Mouse (Mus musculus) cerebellum, adult 2 months (tissue): ENCODE results near the gene Capzb. TPM values are rescaled to one million over a fixed set of nuclear protein-coding genes. Genes with fewer than 3 reads are reported as not detected.

Source experiments
- DNase-seq, 2 experiments: peaks; one replicate each; pipeline ENCODE4 v3.0.0; 2021
- H3K27ac ChIP-seq: fragments of 200-500 bp; 2 replicates; pipeline ENCODE4 v1.5.1; 2012; ENCODE audit warnings: low read length, control low read depth, inconsistent platforms; ENCODE audit not compliant: insufficient read depth
- H3K27me3 ChIP-seq: fragments of 200-500 bp; 2 replicates; pipeline ENCODE4 v1.6.1; 2012; ENCODE audit warnings: inconsistent platforms, mild to moderate bottlenecking, low read length, moderate library complexity; ENCODE audit not compliant: control insufficient read depth, insufficient read depth
- H3K4me1 ChIP-seq: fragments of 200-500 bp; 2 replicates; pipeline ENCODE4 v1.6.1; 2011; ENCODE audit warnings: low read length; ENCODE audit not compliant: control insufficient read depth, insufficient read depth
- H3K4me3 ChIP-seq: fragments of 200-500 bp; replicated peaks from 2 replicates; pipeline ENCODE3; 2011; ENCODE audit warnings: mild to moderate bottlenecking, low read depth, low read length, control low read depth; ENCODE audit not compliant: insufficient read depth
- CTCF ChIP-seq: fragments of 200-500 bp; IDR thresholded peaks from 2 replicates; pipeline ENCODE4 v1.5.1; 2011; ENCODE audit warnings: low read depth, mild to moderate bottlenecking, control low read depth, low read length, moderate library complexity, borderline replicate concordance; ENCODE audit not compliant: insufficient read depth
- POLR2A ChIP-seq: fragments of 200-500 bp; IDR thresholded peaks from 2 replicates; pipeline ENCODE4 v1.6.1; 2011; ENCODE audit warnings: low read length, control low read depth, borderline replicate concordance; ENCODE audit not compliant: insufficient read depth
- WGBS: fragments of 180-500 bp; shearing (Covaris S2); methylation state at CpG from one replicate; pipeline ENCODE4 v1.1.7; 2018; 5-methylcytosine and 5-hydroxymethylcytosine counted together
- polyA plus RNA-seq: library from polyadenylated mRNA; depleted of rRNA; stranded (reverse); fragments of >200 nt; gene quantifications from 2 replicates; pipeline ENCODE4 v1.2.3, GENCODE M21; 2012

Capzb gene
- polyA plus RNA-seq, 1 experiment: 220 TPM

GRCm38 (mm10) chr4:139185766-139186442, 6.8 kb upstream of the Capzb start:
- Histone ChIP-seq H3K4me1 (no peaks in the 10 kb centered on the region), H3K27ac (no peak overlapping the region), H3K27me3 (no peaks in the 10 kb centered on the region), H3K4me3 (no peak overlapping the region)
- no peak for DNase-seq
- 90% methylated on average over 5 of the region's 5 CpGs for WGBS
- no peak for TF ChIP-seq CTCF
- TF ChIP-seq POLR2A: no peak

- Histone ChIP-seq H3K4me1 (no peaks in the 10 kb centered on the region; the same call in 1 of the 2 replicates), H3K27ac (no peak overlapping the region), H3K4me3 (no peak overlapping the region), H3K27me3 (no peaks in the 10 kb centered on the region)
- TF ChIP-seq CTCF (no peak), POLR2A (no peak)
- no peak for DNase-seq
- 74% methylated on average over 11 of the region's 11 CpGs for WGBS
Measured at GRCm38 (mm10) chr4:139187930-139188329, 4.8 kb upstream of the Capzb start.

GRCm38 (mm10) chr4:139191605-139192498, 847 bp upstream of the Capzb start:
- no peak for TF ChIP-seq CTCF
- TF ChIP-seq POLR2A: no peak
- no peak for DNase-seq
- Histone ChIP-seq H3K27me3 (no peaks in the 10 kb centered on the region), H3K4me3 (peak overlapping the region; percentile 86), H3K4me1 (peaks cover 24% of the 10 kb centered on the region), H3K27ac (peak overlapping the region; percentile 87)
- 15% methylated on average over 19 of the region's 19 CpGs for WGBS

GRCm38 (mm10) chr4:139193176-139194093, 736 bp downstream of the Capzb start:
- peak overlapping the region; percentile 86 for H3K4me3 ChIP-seq
- peaks cover 33% of the 10 kb centered on the region for H3K4me1 ChIP-seq
- DNase-seq: peak in 1 of 2 experiments; percentile 27
- TF ChIP-seq POLR2A: no peak
- no peak for TF ChIP-seq CTCF
- H3K27me3 ChIP-seq: no peaks in the 10 kb centered on the region
- 4% methylated on average over 35 of the region's 35 CpGs for WGBS
- H3K27ac ChIP-seq: peak overlapping the region; percentile 47; the same call in 1 of the 2 replicates

- TF ChIP-seq POLR2A (no peak), CTCF (no peak)
- H3K27ac ChIP-seq: no peak overlapping the region
- H3K4me3 ChIP-seq: no peak overlapping the region
- peaks cover 33% of the 10 kb centered on the region for H3K4me1 ChIP-seq
- no peaks in the 10 kb centered on the region for H3K27me3 ChIP-seq
- WGBS: 29% methylated on average over 5 of the region's 5 CpGs
- peak; percentile 43 to 49 for DNase-seq
Measured at GRCm38 (mm10) chr4:139195101-139195500, 2.4 kb downstream of the Capzb start.

GRCm38 (mm10) chr4:139196464-139196863, 3.8 kb downstream of the Capzb start:
- 91% methylated on average over 6 of the region's 6 CpGs for WGBS
- H3K4me3 ChIP-seq: no peak overlapping the region
- no peak for TF ChIP-seq POLR2A
- no peak for TF ChIP-seq CTCF
- no peak overlapping the region for H3K27ac ChIP-seq
- no peak for DNase-seq
- H3K4me1 ChIP-seq: peaks cover 33% of the 10 kb centered on the region
- no peaks in the 10 kb centered on the region for H3K27me3 ChIP-seq

- no peak for DNase-seq
- WGBS: 68% methylated on average over 6 of the region's 6 CpGs
- Histone ChIP-seq H3K27ac (no peak overlapping the region), H3K4me3 (no peak overlapping the region), H3K4me1 (peaks cover 33% of the 10 kb centered on the region), H3K27me3 (no peaks in the 10 kb centered on the region)
- TF ChIP-seq CTCF (no peak), POLR2A (no peak)
Measured at GRCm38 (mm10) chr4:139196949-139197348, 4.2 kb downstream of the Capzb start.
